Mouse (Mus musculus): ENCODE measurements around the gene Tmem50b.

DNA sequence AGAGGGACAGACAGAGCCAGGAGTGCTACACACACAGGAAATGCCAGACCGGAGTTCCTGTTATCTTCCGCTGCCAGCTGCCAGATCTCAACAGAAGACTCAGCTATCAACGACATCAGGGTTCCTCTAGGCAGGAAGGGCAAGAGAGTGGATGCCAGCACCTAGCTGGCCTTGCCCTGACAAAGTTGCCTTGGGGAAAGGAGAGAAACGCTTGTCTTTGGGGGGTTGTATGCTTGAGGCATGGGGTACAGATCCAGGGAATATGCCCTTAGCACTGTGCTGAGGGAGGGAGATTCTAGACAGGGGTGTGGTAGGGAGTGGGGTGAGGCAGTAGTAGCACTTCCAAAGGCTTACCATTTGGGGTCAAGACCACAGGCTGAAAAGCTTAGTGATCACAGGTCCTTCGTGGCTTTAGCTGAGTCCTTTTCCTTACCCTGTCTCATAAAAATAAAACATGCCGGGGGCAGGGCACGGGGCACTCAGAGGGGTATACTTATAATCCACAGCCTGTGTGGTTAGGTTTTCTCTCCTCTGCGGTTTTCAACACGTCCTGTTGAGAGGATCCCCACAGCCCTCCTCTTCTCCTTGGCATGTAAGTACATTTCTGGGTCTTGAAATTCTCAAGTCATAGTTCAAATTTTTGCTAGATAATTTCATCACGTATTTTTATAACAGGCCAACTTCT, 51.9 kb downstream of the Tmem50b start:
- TF ChIP-seq CTCF (IDR thresholded peaks at IDR 0.05; ENCODE audit: insufficient read depth, low read length) (no peak), POLR2A (IDR thresholded peaks at IDR 0.05; ENCODE audit: borderline replicate concordance, extremely low read depth, low read depth, low read length) (peak; percentile 49; the same call in 1 of the 2 replicates)
